Mouse (Mus musculus) colon, adult 2 months (tissue): Measurements from ENCODE around the gene Gm12117. TPM values are rescaled to one million over a fixed set of nuclear protein-coding genes. Genes with fewer than 3 reads are reported as not detected.

ENCODE experiments used
- polyA plus RNA-seq: library from polyadenylated mRNA; depleted of rRNA; stranded (reverse); fragments of >200 nt; gene quantifications from 2 replicates; pipeline ENCODE4 v1.2.3, GENCODE M21; 2012; rRNA removed

Gm12117 gene
- not detected in 2 replicates for polyA plus RNA-seq

DNA sequence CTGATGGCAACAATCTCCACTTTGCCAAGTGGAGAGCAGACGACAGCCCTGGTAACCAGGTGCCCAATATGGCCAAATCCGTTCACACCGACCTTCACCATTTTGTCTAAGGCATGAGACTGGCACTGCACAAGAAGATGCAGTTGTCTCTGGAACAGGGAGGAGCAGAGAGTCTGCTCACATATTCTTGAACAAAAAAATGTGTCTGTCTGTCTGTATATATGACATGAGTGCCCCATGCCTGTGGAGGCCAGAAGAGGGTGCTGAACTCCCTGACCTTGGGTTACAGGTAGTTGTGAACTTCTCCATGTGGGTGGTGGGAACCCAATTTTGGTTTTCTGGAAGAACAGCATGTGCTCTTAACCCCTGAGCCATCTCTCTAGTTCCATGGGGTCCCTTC is at the start of gene Gm12117:
TSS of gene Gm12117 (minus strand) at position 101 of the 400 bp plus-strand sequence.

Other genes starting within 250 kb of the Gm12117 start
- 0.67 and 1.1 TPM in 2 replicates for gene Fgf18, start 129.3 kb downstream of the Gm12117 start, polyA plus RNA-seq
- 31.7 and 46.2 TPM in 2 replicates for gene Npm1, start 113.5 kb downstream of the Gm12117 start, polyA plus RNA-seq
- not detected in 2 replicates for gene Tlx3, start 73.1 kb downstream of the Gm12117 start, polyA plus RNA-seq
- gene Ranbp17, start 237.0 kb upstream of the Gm12117 start, polyA plus RNA-seq, result 0.10 and 0.35 TPM in 2 replicates